Mouse (Mus musculus) kidney, adult 2 months (tissue): ENCODE results near the gene Pafah1b2. TPM values are rescaled to one million over a fixed set of nuclear protein-coding genes. Genes with fewer than 3 reads are reported as not detected.

Experiments
- DNase-seq: peaks from one replicate; pipeline ENCODE4 v3.0.0; 2021
- H3K27ac ChIP-seq: fragments of 200-500 bp; 2 replicates; pipeline ENCODE4 v1.5.1; 2012; ENCODE audit warnings: low read depth, low read length, control low read depth, inconsistent platforms; ENCODE audit not compliant: insufficient read depth
- H3K27me3 ChIP-seq: fragments of 200-500 bp; replicated peaks from 2 replicates; pipeline ENCODE4 v1.6.1; 2012; ENCODE audit warnings: mild to moderate bottlenecking, moderate library complexity, low read length, inconsistent platforms; ENCODE audit not compliant: control insufficient read depth, insufficient read depth
- H3K36me3 ChIP-seq: fragments of 200-500 bp; 2 replicates; pipeline ENCODE4 v1.6.1; 2012; ENCODE audit warnings: mild to moderate bottlenecking, moderate library complexity, low read length, inconsistent platforms; ENCODE audit not compliant: control insufficient read depth, insufficient read depth
- H3K4me1 ChIP-seq: fragments of 200-500 bp; 2 replicates; pipeline ENCODE4 v1.6.1; 2011; ENCODE audit warnings: low read length; ENCODE audit not compliant: control insufficient read depth, insufficient read depth
- H3K4me3 ChIP-seq: fragments of 200-500 bp; 2 replicates; pipeline ENCODE4 v1.5.1; 2011; ENCODE audit warnings: mild to moderate bottlenecking, low read depth, low read length, control low read depth; ENCODE audit not compliant: insufficient read depth
- CTCF ChIP-seq: fragments of 200-500 bp; conservative IDR thresholded peaks from 2 replicates; pipeline ENCODE4 v1.5.1; 2011; ENCODE audit warnings: low read depth, mild to moderate bottlenecking, control low read depth, low read length, moderate library complexity, mixed read lengths; ENCODE audit not compliant: insufficient read depth, insufficient read length
- POLR2A ChIP-seq: fragments of 200-500 bp; IDR thresholded peaks from one replicate; pipeline ENCODE4 v1.6.1; 2011; ENCODE audit warnings: low read depth, low read length, control low read depth
- WGBS: fragments of 180-500 bp; shearing (Covaris S2); methylation state at CpG from one replicate; pipeline ENCODE4 v1.1.7; 2018; 5-methylcytosine and 5-hydroxymethylcytosine counted together
- polyA plus RNA-seq: library from polyadenylated mRNA; depleted of rRNA; stranded (reverse); fragments of >200 nt; gene quantifications from 2 replicates; pipeline ENCODE4 v1.2.3, GENCODE M21; 2012

Pafah1b2 gene
- polyA plus RNA-seq, 1 experiment = 21.1 TPM

- WGBS = 90% methylated on average over 16 of the region's 16 CpGs
- Histone ChIP-seq H3K36me3 (peaks cover 6% of the 10 kb centered on the region; the same call in 1 of the 2 replicates), H3K27ac (no peak overlapping the region), H3K4me3 (no peak overlapping the region), H3K27me3 (no peaks in the 10 kb centered on the region), H3K4me1 (no peaks in the 10 kb centered on the region)
- DNase-seq = no peak
- TF ChIP-seq POLR2A (no peak), CTCF (no peak)
Observed at GRCm38 (mm10) chr9:45942464-45942863, 70.0 kb downstream of the Pafah1b2 start.

- Histone ChIP-seq H3K36me3 (peaks cover 6% of the 10 kb centered on the region; the same call in 1 of the 2 replicates), H3K4me1 (no peaks in the 10 kb centered on the region; the same call in 1 of the 2 replicates), H3K27me3 (no peaks in the 10 kb centered on the region), H3K27ac (no peak overlapping the region), H3K4me3 (no peak overlapping the region)
- 77% methylated on average over 18 of the region's 18 CpGs for WGBS
- DNase-seq = no peak
- TF ChIP-seq POLR2A = no peak
- no peak for TF ChIP-seq CTCF
Observed at GRCm38 (mm10) chr9:45941329-45941888, 71.1 kb downstream of the Pafah1b2 start.

GRCm38 (mm10) chr9:45939794-45940193 lies 72.7 kb downstream of the Pafah1b2 start:
- Histone ChIP-seq H3K27me3 (no peaks in the 10 kb centered on the region), H3K36me3 (peaks cover 4% of the 10 kb centered on the region; the same call in 1 of the 2 replicates), H3K27ac (no peak overlapping the region), H3K4me3 (no peak overlapping the region), H3K4me1 (no peaks in the 10 kb centered on the region; the same call in 1 of the 2 replicates)
- TF ChIP-seq POLR2A (no peak), CTCF (no peak)
- DNase-seq = no peak
- WGBS = 76% methylated on average over 6 of the region's 6 CpGs

GRCm38 (mm10) chr9:45938952-45939637 lies 73.4 kb downstream of the Pafah1b2 start:
- no peaks in the 10 kb centered on the region for H3K27me3 ChIP-seq
- WGBS = 67% methylated on average over 15 of the region's 15 CpGs
- no peak overlapping the region for H3K27ac ChIP-seq
- no peak overlapping the region for H3K4me3 ChIP-seq
- H3K36me3 ChIP-seq = peaks cover 4% of the 10 kb centered on the region; the same call in 1 of the 2 replicates
- TF ChIP-seq POLR2A (no peak), CTCF (no peak)
- no peak for DNase-seq
- H3K4me1 ChIP-seq = no peaks in the 10 kb centered on the region; the same call in 1 of the 2 replicates

GRCm38 (mm10) chr9:45938088-45938487 lies 74.4 kb downstream of the Pafah1b2 start:
- peak overlapping the region; percentile 53 for H3K27ac ChIP-seq
- no peaks in the 10 kb centered on the region for H3K27me3 ChIP-seq
- H3K36me3 ChIP-seq = peaks cover 4% of the 10 kb centered on the region; the same call in 1 of the 2 replicates
- H3K4me1 ChIP-seq = peaks cover 1% of the 10 kb centered on the region; the same call in 1 of the 2 replicates
- 71% methylated on average over 8 of the region's 8 CpGs for WGBS
- no peak overlapping the region for H3K4me3 ChIP-seq
- peak; percentile 52 for DNase-seq
- no peak for TF ChIP-seq CTCF
- no peak for TF ChIP-seq POLR2A

- Histone ChIP-seq H3K27ac (peak overlapping the region; percentile 36; the same call in 1 of the 2 replicates), H3K27me3 (no peaks in the 10 kb centered on the region), H3K4me1 (peaks cover 5% of the 10 kb centered on the region; the same call in 1 of the 2 replicates), H3K36me3 (no peaks in the 10 kb centered on the region), H3K4me3 (no peak overlapping the region)
- no peak for TF ChIP-seq POLR2A
- TF ChIP-seq CTCF = peak; percentile 90
- 12% methylated on average over 3 of the region's 3 CpGs for WGBS
- DNase-seq = peak; percentile 88
Observed at GRCm38 (mm10) chr9:45936883-45937282, 75.6 kb downstream of the Pafah1b2 start.

GRCm38 (mm10) chr9:45935628-45936210 lies 76.8 kb downstream of the Pafah1b2 start, which contains the start of gene Tagln:
Tagln (minus strand) TSS chr9:45936058.
- TF ChIP-seq CTCF (no peak), POLR2A (no peak)
- WGBS = 24% methylated on average over 21 of the region's 21 CpGs
- Histone ChIP-seq H3K27ac (peak within 1 kb of the TSS; percentile 36), H3K4me1 (peaks cover 5% of the 10 kb centered on the region; the same call in 1 of the 2 replicates), H3K4me3 (peak within 1 kb of the TSS; percentile 6; the same call in 1 of the 2 replicates), H3K36me3 (no peaks in the 10 kb centered on the region), H3K27me3 (no peaks in the 10 kb centered on the region)
- peak; percentile 60 for DNase-seq
